Mouse (Mus musculus) retina, postnatal 1 day (tissue): ENCODE data around the gene Apof.

ENCODE experiments used
- DNase-seq: peaks from one replicate; pipeline ENCODE4 v3.0.0-alpha.2; 2012

The Apof gene

DNA sequence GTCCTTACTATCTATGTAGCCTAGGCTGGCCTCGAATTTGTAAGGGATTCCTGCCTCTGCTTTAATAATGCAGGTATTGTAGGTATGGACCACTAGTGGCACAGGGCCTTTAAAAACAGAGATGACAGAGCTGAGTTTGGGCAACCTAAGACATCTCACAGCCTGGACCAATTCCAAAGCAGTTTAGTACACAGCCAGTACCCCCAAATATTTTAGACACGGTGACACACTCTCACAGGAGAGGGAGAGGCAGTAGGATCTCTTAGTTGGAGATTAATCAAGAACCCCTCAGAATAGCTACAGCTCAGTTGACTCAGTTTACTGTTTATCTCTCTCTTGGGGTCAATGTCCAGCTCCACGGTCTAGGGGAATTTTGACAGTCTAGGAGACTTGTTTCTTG lies 33.9 kb downstream of the Apof start:
- DNase-seq = no peak

DNA sequence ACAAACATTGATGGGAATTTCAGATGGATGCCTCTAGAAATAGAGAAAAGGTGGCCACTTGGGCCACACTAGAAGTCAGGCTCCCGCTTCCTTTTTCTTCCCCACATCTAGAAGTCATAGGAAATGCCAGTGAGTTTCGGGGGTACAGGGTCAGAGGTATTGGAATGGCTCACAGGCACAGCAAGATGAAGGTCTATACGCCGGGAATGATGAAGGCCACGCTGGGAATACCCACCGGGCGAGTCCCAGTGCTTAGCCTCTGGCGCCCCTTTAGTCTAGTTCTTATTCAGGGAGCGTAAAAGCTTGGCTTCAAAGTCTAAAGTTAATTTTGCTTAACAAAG lies 34.3 kb downstream of the Apof start:
- no peak for DNase-seq

DNA sequence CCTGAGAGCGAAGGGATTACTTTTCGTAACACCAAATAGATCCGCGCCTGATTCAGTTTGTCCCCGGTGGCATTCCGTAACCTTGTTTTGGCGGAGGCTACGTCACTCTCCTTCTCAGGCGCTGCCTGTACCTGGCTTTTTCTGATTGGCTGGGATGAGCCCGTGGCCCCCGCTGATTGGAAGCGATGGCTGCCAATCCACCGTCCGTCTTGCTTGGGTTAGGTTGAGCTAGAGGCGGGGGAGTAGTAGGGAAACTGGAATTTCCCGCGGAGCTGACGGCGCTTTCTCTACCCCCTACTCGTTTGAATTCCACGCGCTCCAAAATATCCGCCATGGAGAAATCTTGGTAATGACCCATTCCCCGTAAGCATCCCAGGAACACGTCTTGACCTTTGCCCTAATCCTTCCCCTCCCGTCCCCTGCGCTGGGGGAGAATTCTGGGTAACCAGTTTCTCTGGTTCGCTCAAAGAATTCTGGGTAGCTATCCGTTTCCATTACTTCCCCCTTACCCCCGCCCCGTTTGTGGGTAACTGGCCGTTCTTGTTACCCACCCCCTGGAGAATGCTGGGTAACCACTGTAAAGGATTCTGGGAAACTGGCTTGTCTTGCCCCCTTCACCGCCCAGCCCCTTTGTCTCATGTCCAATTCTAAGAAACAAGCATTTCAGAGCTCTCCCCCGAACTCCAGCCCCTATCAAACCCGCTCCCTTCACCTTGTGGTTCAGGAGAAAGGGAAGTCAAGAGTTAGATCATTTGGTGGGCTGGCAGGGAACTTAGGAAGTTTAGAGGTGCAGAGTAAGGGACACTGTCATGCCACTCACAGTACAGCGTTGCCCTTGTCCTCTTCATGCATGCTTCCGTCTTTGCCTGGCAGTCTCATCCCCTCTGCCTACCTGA lies 34.9 kb downstream of the Apof start, which contains the start of gene Pan2:
Gene Pan2, plus strand, starts transcription at position 210 of the 896 bp plus-strand sequence.
- peak; percentile 100 for DNase-seq

DNA sequence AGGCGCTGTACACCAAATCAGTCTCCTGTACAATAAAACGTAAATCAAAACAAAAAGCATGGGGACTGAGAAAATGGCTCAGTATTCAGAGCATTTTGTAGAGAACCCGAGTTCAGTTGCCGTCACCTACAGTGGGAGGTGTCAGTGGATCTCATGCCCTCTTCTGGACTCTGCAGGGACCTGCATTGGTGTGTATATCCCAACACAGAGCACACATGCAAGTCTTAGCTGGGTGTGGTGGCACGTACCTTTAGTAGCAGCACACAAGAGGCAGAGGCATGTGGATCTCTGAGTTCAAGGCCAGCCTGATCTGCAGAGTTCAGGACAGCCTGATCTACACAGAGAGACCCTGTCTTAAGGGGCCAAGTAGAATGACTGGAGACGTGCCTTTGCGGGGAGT lies 41.2 kb downstream of the Apof start:
- no peak for DNase-seq

DNA sequence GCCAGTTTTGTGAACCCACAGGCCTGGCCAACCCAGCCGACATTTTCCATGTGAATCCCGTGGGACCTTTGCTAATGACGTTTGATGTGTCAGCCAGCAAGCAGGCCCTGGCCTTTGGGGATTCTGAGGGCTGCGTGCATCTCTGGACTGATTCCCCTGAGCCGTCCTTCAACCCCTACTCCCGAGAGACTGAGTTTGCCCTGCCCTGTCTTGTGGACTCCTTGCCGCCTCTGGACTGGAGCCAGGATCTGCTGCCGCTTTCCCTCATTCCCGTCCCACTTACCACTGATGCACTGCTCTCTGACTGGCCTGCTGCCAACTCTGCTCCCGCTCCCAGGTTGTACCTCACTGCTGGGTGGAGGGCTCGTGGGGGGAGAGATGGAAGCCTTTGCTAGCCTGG lies 41.7 kb downstream of the Apof start:
- peak; percentile 47 for DNase-seq

DNA sequence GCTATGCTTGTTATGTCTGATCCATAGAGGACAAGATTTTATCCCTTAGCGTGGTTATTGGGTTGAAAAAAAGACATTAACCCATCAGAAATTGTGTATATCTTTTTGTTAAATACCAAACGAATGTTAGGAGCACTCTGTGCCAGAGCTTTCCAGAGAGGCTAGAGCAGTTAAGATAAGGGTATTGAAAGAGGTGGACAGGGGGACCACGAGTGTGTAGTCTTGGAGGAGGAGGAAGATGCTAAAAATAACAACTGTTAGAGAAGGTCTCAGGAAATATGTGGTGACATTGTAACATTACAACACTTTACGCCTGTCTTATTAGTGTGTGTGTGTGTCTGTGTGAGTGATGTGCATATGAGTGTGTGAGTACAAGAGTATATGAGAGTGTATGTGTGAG lies 42.4 kb downstream of the Apof start:
- no peak for DNase-seq

DNA sequence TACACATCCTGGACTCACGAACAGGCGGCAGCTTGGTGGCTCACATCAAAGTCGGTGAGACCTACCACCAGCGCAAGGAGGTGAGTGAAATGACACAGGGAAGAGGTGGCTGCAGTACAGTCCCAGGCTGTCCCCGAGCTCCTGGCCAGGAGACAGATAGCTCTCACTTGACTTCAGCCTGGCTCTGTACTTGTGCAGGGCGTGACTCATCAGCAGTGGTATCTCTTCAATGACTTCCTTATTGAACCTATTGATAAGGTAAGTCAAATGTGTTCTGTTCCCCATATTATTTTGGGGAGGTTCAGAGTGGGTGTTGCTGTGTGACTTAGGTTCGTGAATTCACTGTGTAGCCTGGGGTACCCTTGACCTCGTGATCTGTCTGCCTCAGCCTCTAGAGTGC lies 47.1 kb downstream of the Apof start:
- DNase-seq = no peak
